Mouse (Mus musculus): Measurements from ENCODE around the gene Dgcr6.

The Dgcr6 gene

DNA sequence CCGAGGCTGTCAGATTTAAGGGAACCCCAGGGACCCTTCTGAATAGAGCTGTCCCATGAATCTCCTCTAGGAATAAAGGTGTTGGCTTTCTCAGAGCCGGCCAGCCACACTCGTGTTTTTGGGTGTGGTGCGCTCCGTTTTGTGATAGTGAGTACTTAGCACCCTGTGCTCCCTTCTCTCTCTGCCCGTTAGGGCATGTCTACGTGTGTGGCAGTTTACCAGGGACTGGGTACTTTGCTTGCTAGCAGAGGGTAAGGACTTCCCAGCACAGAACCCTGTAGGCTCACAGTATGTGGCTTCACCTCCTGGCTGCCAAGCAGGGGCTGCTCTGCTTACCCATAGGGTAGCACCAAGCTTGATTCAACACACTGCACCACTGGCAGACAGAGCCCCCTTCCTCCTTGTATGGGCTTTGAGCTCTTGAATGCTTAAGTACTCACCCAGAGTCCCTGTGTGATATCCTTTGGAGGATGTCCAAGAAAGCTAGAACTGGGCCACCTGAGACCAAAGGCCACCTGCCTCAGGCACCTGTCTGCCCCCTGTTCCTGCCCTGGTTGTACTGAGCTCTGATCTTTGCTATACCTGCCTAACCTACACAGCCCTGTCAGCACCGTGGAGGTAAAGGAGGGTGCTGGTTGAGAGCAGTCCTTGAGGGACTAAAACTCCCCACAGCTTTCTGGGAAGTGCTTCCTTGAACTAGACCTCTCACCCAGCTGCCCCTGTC, 16.2 kb downstream of the Dgcr6 start:
- no peak for DNase-seq (ENCODE audit: low spot score in 2 of 2)

DNA sequence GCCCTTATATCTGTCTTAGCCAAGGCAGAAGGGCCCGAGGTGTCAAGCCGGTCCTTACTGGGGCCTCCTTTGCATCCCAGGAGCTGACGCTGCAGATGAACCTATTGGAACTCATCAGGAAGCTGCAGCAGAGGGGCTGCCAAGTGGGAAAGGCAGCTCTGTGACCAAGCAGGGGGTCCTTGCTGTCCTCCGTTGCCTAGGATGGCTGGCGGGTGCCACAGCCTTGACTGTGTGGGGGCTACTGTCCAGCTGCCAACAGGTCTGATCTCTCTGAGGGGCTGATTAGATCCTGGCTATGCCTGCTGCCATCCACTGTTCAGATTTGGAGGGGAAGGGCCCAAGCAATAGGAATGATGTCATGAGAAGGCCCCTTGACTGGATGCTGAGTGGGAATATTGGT, 18.1 kb downstream of the Dgcr6 start:
- DNase-seq (ENCODE audit: low spot score in 2 of 2): no peak

DNA sequence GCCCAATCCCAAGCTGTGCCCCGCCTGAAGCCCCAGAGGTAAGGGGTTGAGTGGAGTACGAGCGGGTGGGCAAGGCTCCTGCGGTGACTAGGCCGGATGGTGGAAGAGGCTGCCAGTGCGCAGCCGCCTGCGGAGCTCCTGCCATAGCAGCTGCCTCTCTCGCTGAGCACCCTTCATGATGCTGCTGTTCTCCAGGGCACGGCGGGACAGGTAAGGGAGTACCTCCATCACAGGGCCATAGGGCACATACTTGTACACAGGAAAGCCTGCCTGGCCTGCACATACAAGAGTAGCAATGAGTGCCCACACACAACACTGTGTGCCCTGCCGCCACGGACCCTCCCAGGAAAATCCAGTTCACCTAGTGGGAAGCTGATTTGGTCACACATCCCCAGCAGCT, 19.4 kb downstream of the Dgcr6 start:
- DNase-seq (ENCODE audit: low spot score in 2 of 2): no peak

DNA sequence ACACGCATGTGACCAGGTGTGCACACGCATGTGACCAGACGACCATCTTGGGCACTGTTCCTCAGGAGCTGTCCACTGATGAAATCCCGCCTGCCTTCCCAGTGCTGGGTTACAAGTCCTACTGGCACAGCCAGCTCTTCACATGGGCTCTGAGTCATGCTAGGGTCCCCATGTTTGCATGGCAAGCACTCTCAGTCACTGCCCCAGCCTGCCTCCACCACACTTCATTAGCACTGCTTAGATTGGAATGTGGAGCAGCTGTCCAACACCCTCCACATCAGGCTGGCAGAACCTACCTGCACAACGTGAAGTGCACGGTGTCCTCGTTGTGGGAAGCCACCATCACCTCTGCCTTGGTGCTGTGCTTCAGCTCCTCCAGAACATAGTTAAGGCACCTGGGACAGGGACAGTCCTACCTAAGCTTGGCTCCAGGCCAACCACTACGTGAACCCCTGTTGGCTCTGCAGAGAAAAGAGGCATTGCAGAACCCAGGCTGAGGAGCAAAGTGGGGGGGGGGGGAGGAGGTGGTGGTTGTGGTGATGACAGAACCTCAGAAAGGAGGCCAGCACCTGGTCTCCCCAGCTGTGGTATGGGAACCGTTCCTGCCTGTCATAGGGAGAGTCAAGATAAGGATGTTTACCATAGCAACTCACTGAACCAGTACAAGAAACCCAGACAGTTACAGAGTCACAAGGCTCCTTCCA, 20.8 kb downstream of the Dgcr6 start:
- DNase-seq (ENCODE audit: low spot score in 2 of 2): no peak

DNA sequence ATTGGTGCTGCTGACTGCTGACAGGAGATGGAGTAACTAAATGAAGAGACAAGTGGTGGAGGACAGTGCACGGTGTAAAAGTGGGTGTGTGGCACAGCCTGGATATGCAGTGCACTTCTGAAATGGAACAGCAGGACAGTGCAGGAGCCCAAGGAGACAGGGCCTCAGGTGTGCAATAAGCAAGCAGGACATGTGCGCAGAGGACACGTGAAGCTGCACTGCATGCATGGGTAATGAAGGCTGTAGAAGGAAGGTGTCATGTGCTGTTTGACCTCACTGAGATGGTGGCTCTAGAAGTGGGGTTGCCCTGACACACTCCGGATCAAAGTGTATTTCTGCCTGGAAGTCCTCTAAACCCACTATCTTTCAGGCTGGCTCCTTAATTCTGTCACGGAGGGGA, 22.0 kb downstream of the Dgcr6 start:
- no peak for DNase-seq (ENCODE audit: low spot score in 2 of 2)

DNA sequence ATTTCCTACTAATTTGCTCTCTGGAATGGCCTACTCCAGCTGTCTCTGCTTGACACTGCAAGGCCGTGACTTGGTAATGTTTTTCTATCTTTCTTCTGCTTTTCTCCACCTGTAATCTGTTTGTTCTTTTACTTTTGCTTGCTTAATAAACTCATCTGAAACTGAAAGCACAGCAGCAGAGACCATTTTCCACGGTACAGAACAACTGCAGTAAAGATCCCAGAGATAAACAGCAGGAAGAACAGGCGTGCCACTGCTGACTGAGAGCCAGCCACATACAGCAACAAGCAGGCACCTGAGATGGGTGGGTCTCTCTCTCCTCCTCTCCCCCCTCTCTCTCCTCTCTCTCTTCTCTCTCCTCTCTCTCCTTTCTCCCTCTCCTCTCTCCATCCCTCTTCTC, 22.5 kb downstream of the Dgcr6 start:
- DNase-seq (ENCODE audit: low spot score in 2 of 2): no peak

DNA sequence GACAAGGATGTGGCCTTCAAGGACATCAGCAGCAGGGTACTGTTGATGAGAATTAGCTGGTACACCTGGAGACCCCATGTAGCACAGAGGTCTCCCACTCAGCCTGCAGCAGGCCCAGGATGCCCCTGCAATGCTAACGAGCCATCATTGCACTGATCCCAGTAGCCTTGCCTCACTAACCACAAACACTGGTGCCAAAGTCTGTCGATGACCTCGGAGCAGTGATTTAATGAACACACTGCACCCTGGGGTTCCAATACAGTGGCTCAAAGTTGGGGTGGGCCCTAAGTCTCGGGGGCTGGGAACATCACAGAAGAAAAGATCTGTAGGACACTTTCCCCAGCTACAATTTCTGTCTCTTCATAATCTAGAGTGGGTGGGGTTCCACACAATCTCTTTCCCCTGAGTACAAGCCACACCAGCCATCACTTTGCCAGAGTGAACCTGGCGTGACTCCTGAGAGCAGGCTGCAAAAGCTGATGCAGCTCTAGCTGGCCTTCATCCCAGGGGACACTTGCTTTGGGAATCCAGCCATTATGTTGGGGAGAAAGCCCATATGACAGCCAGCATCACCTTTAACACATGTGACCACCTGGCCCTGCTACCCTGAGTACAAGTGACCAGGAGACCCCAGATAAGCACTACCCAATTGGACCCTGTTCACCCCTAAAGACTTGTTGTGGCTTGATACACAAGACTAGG, 25.8 kb downstream of the Dgcr6 start:
- DNase-seq (ENCODE audit: low spot score in 2 of 2): no peak

DNA sequence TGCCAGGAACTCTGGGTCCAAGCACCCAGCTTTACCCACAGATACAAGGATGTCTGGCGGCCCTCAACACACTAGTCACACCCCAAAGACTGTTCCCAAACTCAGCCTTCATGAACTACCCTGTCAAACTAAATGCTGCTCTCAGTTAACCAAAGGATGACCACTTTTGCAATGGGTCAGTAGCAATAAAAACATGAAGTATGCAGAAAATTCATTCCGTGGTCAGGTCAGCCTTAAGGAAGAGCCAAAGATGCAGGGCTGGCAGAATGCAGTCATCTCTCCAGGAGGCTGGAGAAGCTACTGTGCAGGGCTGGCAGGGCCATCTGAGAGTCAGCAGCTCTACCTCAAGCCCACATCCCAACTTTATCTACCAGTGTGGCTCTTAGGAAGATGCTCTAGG, 26.6 kb downstream of the Dgcr6 start:
- no peak for DNase-seq (ENCODE audit: low spot score in 2 of 2)

DNA sequence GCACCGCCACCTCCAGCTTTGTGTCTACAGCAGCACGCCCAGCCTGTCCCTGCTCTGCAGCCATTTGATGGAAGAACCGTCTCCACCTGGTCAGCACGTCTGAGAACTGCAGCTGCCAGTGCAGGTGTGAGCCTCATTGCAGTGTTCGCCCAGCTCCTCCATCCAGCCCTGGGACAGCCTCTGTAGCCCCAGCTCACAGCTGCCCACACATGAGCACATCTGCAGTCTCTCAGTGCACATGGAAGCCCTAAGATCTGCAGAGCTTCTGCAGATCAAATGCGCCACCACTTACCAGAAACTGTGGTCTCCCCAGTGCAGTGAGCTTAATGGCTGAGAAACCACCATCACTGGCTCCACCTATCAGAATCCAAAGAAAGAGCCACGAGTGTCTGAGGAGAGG, 27.5 kb downstream of the Dgcr6 start:
- DNase-seq (ENCODE audit: low spot score in 2 of 2): no peak

DNA sequence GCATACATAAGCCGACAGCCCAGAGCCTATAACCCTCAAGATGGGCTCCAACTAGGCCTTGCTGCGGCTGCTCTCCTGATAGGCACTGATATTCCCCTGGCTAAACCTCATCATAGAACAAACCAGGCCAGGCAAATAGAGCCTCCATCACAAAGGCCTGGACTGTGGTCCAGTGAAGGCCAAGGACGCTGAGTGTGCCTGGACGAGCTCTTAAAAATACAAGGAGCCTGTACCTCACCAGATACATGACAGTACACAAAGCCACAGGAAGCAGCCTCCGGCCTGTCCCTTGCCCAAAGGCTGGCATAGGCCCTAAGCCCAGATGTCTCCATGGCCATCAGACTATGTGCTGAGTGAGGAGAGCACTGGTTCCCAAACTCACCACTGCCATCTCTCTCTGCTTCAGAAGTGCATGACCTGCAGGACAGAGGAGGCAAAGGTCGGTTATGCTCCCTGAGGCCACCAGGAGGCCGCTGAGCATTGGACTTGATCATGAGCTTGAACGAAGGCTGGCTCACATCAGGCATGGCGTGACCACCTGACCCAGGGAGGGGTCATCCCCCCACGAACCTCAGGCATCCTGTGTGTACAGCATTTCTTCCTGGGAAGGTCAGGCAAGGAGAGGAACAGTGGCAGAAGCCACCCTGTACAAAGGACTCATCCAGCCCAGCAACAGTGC, 28.6 kb downstream of the Dgcr6 start:
- no peak for DNase-seq (ENCODE audit: low spot score in 2 of 2)

DNA sequence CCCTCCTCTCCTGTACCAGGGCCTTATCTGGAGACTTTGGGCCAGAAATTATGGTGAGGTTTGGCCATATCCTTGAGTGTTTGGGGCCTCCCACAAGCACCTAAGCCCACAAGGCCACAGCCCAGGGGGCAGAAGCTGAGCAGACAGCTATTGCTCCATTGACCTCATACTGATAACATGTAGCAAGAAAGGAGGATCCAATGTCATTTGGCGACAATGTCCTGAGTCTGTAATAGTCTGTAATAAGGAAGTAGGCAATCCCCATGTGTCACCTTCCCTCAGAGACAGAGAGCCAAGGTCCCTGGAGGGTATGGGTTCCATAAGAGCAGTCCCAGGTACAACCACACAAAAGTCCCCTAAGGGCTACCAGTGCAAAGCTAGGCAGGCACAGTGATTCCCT, 29.6 kb downstream of the Dgcr6 start:
- no peak for DNase-seq (ENCODE audit: low spot score in 2 of 2)

DNA sequence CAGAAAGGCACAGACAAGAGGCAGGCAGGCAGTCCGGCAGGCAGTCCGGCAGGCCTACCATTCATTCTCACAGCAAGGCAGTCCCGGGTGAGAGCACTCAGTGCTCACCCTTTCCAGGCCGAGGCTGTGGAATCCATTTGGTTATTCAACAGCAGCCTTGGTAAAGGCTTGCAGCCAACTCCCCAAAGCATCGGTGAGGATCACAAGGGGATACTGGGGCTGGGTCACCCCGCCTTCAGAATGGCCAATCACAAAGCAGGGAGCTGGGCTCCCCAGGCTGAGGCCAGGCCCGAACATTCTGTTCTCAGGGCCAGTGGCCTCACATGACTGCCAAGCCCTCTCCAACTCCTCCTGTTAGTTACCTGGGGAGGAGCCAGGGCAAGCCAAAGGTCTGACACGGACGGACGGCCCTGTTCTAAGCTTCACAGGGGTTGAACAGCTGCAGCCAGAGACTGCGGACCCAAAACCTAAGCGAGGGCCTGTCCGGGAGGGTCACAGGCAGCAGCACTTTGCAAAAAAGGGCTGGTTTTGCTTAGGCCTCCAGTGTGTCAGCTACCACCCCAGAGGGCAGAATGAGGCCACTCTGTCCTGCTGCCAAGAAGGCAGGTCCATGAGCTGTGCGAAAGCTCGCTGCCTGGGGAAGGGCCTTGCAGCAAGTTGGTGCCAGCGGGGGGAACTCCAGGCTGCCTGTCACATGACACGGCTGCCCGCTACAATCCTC, 30.7 kb downstream of the Dgcr6 start:
- DNase-seq (ENCODE audit: low spot score in 2 of 2): peak in 1 of 2 experiments; percentile 39

DNA sequence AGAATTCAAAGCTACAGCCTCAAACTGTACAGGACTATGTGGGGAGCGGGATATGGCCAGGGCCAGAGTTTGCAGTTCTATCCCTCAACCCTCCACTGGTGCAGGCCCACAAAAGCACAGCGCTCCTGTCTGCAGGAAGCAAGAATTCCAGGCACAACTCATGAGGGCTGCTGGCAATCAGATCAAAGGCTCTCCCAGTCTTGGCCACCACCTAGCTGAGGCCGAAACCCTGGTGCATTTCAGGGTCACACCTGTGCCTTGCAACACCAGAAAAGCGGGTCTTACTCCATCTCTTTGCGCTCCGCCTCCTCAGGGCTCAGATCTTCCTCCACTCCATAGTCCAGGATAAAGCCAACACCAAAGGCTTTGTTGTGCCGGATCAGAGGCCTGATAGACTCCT, 31.6 kb downstream of the Dgcr6 start:
- no peak for DNase-seq (ENCODE audit: low spot score in 2 of 2)

DNA sequence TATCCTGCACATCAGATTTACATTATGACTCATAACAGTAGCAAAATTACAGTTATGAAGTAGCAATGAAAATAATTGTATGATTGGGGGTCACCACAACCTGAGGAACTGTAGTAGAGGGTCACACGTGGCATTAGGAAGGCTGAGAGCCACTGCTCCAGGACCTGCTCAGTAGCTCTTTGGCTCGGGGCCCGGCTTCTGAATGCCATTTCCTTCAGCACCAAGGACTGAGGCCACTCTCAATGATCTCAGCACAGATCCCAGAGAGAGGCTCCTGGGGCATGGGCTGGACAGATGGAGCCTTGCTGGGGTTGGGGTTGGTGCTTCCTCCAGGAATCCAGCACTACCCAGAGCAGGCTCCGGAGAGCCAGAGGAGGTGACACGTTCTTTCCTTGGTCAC, 34.4 kb downstream of the Dgcr6 start:
- no peak for DNase-seq (ENCODE audit: low spot score in 2 of 2)

DNA sequence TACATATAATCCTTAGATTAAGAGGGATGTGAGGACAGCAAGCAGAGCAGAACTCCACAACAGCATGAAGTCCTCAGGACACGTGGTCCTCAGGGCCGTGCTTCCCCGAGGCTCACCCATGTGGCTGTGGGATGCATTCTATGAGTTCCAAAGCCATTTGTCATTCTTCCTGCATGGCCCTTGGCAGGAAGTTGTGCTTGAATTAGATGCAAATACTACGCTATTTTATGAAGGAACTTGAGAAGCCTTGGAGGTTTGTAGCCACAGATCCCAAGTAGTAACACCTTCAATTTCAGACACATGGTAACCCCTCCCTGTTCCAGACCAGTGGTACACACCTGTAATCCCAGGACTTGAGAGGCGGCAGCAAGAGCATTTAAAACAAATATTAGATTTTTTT, 43.7 kb downstream of the Dgcr6 start:
- no peak for DNase-seq (ENCODE audit: low spot score in 2 of 2)

DNA sequence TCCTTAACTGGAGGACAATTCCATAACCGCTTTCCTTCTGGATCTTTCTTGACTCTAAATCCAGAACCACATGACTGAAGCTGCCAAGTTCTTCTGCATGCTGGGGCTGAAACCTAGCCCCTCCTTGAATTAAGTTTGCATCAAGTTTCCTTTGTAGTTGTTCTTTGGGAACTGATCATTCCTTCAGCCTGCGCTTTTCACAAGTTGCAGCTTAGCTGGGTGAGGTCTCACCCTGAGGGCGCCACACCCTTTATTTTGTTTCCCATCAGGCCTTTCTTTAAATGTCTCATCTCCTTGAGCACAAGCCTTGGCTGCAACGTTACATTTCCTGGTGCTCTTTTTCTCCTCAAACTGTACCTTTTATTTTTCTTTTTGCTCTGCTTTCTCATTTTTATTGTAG, 50.2 kb downstream of the Dgcr6 start:
- DNase-seq (ENCODE audit: low spot score in 2 of 2): no peak

DNA sequence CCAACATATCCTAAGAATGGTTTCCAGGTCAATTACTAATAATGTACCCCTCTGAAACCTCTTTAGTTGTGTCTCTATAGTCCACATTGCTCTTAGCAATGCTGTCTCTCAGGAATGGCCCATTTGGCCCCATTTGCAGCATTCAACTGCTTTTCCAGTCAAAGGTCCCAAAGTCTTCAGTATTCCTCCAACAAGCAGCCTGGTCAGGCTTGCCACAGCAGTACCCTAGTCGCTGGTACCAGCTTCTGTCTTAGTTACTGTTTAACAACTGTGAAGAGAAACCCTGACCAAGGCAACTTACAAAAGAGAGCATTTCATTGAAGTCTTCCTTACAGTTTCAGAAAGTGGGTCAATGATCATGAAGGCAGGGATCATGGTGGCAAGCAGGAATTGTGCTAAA, 50.7 kb downstream of the Dgcr6 start:
- no peak for DNase-seq (ENCODE audit: low spot score in 2 of 2)

DNA sequence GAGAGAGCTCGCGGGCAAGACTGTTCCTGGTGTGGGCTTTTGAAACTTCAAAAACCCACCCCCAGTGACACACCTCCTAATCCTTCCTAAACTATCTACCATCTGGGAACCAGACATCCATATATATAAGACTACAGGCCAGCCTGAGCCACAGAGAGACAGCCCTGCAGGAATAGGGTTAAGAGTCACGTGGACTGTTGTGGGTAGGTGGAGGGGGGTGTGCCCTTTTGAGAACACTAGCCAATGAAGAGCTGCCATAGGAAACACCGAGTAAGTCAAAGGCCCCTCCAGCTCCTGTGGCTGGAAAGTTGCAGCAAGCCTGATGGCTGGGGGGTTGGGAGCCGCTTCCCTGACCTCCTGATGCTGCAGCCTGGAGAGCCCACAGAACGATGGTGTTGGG, 51.1 kb downstream of the Dgcr6 start:
- no peak for DNase-seq (ENCODE audit: low spot score in 2 of 2)

DNA sequence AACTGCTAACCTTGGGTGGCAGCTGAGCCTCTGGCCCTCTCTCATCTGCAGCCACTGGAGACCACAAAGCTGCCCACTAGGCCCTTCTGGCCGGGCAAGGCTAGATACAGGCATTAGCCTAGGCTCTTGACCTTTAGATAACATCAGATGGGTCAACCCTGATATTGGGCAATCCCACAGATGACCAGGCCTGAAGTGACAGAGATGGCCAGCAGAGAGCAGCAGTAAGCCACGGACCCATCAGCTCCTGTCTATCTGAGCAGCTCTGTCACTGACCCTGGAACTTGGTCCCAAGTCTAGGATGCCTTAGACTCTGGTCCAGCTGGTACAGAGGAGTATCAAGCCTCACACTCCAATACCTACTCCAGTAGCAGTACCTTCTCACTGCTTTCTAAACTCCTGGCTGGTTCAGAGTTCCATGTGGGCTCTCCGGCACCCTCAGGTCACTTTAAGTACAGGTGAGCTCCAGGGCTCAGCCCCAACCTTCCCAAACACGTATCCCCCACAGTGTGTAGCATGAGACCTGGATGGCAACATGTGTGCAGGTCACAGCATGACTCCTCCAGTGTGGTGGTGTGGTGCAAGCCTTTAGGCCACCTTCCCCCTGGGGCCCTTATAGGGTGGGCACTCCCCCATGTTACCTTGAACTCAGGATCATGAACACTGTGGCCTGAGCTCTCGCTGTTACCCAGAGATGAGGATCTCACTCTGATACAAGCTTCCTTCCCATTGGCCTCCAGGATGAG, 55.7 kb downstream of the Dgcr6 start:
- peak in 1 of 2 experiments; percentile 37 for DNase-seq (ENCODE audit: low spot score in 2 of 2)

DNA sequence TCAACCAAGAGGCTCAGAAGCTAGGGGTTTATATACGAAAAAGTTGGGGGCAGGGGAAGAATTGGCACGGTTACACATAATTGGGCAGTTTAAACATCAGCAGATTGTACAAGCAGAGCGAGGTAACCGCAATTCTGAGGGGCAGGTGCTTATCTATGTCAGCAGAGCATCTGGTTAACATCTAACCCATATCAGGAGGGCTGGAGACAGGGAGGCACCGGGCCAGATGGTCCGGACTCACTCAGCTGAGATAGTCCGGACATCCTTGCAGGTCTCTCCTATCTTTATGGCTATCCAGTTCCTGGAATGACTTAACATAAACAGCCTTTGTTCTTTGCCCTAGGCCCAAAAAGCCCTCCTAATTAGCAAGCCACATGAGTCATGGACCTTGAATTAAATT, 58.4 kb downstream of the Dgcr6 start:
- no peak for DNase-seq (ENCODE audit: low spot score in 2 of 2)

DNA sequence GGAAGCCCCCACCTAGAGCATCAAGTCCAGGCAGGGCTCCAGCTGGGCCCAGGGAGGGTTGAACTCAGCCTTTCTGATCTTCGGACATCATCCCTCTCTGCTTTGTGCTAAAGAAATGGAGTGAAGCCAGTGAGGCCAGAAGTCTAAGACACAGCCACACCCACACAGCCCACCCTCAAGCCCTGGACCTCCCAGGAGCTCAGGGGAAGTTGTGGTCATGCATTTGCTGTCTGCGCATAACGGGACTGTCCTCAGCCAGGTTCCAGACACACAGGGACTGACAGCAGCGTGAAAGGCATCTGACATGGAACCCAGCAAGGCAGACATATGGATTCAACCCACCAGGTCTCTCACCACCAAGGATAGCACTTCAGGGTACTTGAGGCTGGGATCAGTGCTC, 63.8 kb downstream of the Dgcr6 start:
- DNase-seq (ENCODE audit: low spot score in 2 of 2): no peak
